Mouse (Mus musculus): ENCODE measurements around the gene Hoxd3. TPM values are rescaled to one million over a fixed set of nuclear protein-coding genes. Genes with fewer than 3 reads are reported as not detected.
A peak's percentile ranks its signal among the peaks of the same experiment; 100 is the strongest.

The Hoxd3 gene
- polyA plus RNA-seq (2015; fragmentation: Nextera tagmentation; extraction: Ambion mirVana) = 1.9 and 2.6 TPM in 2 replicates

GRCm38 (mm10) chr2:74711721-74712621 lies at the start of gene Hoxd3, which contains the start of gene Hoxd4:
TSS of gene Hoxd3 (plus strand) at chr2:74711927.
TSS of gene Hoxd4 (plus strand) at chr2:74711929.
- H3K4me1 ChIP-seq = peaks cover 11% of the 10 kb centered on the region
- H3K4me2 ChIP-seq (replicated peaks) = peak within 1 kb of the TSS; percentile 42
- under 1% methylated on average over 65 of the region's 65 CpGs for WGBS
- H3K36me3 ChIP-seq = no peaks in the 10 kb centered on the region
- H3K9ac ChIP-seq = peak within 1 kb of the TSS; percentile 18; the same call in 1 of the 2 replicates
- peak; percentile 49; the same call in 1 of the 2 replicates for ATAC-seq (ENCODE audit: insufficient number of reproducible peaks, low FRiP score, low TSS enrichment, low read depth)
- H3K27me3 ChIP-seq = peaks cover 93% of the 10 kb centered on the region
- peak within 1 kb of the TSS; percentile 41 for H3K4me3 ChIP-seq (replicated peaks)
- no peaks in the 10 kb centered on the region for H3K9me3 ChIP-seq (replicated peaks)
- 0 out of 2 replicates have a peak within 1 kb of the TSS, but pooled peaks have one; percentile 48 for H3K27ac ChIP-seq (replicated peaks)

- Histone ChIP-seq H3K9ac (no peak overlapping the region), H3K27me3 (peaks cover 95% of the 10 kb centered on the region), H3K4me2 (replicated peaks) (0 out of 2 replicates have a peak overlapping the region, but pooled peaks have one; percentile 15), H3K4me3 (replicated peaks) (no peak overlapping the region), H3K9me3 (replicated peaks) (no peaks in the 10 kb centered on the region), H3K27ac (replicated peaks) (no peak overlapping the region), H3K36me3 (no peaks in the 10 kb centered on the region), H3K4me1 (peaks cover 27% of the 10 kb centered on the region)
- WGBS = 3% methylated on average over 18 of the region's 18 CpGs
- no peak for ATAC-seq (ENCODE audit: insufficient number of reproducible peaks, low FRiP score, low TSS enrichment, low read depth)
Observed at GRCm38 (mm10) chr2:74663291-74663925, 48.3 kb upstream of the Hoxd3 start.

GRCm38 (mm10) chr2:74666411-74666810 lies 45.3 kb upstream of the Hoxd3 start:
- no peak overlapping the region for H3K4me3 ChIP-seq (replicated peaks)
- no peak overlapping the region for H3K9ac ChIP-seq
- ATAC-seq (ENCODE audit: insufficient number of reproducible peaks, low FRiP score, low TSS enrichment, low read depth) = no peak
- H3K36me3 ChIP-seq = no peaks in the 10 kb centered on the region
- no peak overlapping the region for H3K4me2 ChIP-seq (replicated peaks)
- peaks cover 94% of the 10 kb centered on the region for H3K27me3 ChIP-seq
- H3K4me1 ChIP-seq = peaks cover 17% of the 10 kb centered on the region
- no peak overlapping the region for H3K27ac ChIP-seq (replicated peaks)
- H3K9me3 ChIP-seq (replicated peaks) = no peaks in the 10 kb centered on the region
- 2% methylated on average over 7 of the region's 7 CpGs for WGBS

GRCm38 (mm10) chr2:74667191-74667841 lies 44.4 kb upstream of the Hoxd3 start:
- Histone ChIP-seq H3K9me3 (replicated peaks) (no peaks in the 10 kb centered on the region), H3K4me2 (replicated peaks) (peak overlapping the region; percentile 61; the same call in 1 of the 2 replicates), H3K4me3 (replicated peaks) (peak overlapping the region; percentile 38), H3K9ac (no peak overlapping the region), H3K4me1 (peaks cover 13% of the 10 kb centered on the region), H3K36me3 (no peaks in the 10 kb centered on the region), H3K27ac (replicated peaks) (no peak overlapping the region), H3K27me3 (peaks cover 94% of the 10 kb centered on the region)
- ATAC-seq (ENCODE audit: insufficient number of reproducible peaks, low FRiP score, low TSS enrichment, low read depth) = no peak
- 2% methylated on average over 36 of the region's 36 CpGs for WGBS

- ATAC-seq (ENCODE audit: insufficient number of reproducible peaks, low FRiP score, low TSS enrichment, low read depth) = peak; percentile 59
- Histone ChIP-seq H3K27me3 (peaks cover 94% of the 10 kb centered on the region), H3K9me3 (replicated peaks) (no peaks in the 10 kb centered on the region), H3K9ac (no peak within 1 kb of the TSS), H3K4me1 (peaks cover 18% of the 10 kb centered on the region), H3K27ac (replicated peaks) (no peak within 1 kb of the TSS), H3K4me3 (replicated peaks) (peak within 1 kb of the TSS; percentile 38), H3K4me2 (replicated peaks) (peak within 1 kb of the TSS; percentile 61), H3K36me3 (no peaks in the 10 kb centered on the region)
- WGBS = under 1% methylated on average over 39 of the region's 51 CpGs
Observed at GRCm38 (mm10) chr2:74667842-74668357, 43.8 kb upstream of the Hoxd3 start, which contains the start of gene Hoxd13. TSS of gene Hoxd13 (plus strand) at chr2:74668310.

GRCm38 (mm10) chr2:74668370-74669229 lies 43.1 kb upstream of the Hoxd3 start:
- WGBS = under 1% methylated on average over 60 of the region's 74 CpGs
- H3K27ac ChIP-seq (replicated peaks) = no peak overlapping the region
- H3K9me3 ChIP-seq (replicated peaks) = no peaks in the 10 kb centered on the region
- peak overlapping the region; percentile 38 for H3K4me3 ChIP-seq (replicated peaks)
- peaks cover 19% of the 10 kb centered on the region for H3K4me1 ChIP-seq
- H3K9ac ChIP-seq = no peak overlapping the region
- H3K27me3 ChIP-seq = peaks cover 94% of the 10 kb centered on the region
- H3K4me2 ChIP-seq (replicated peaks) = peak overlapping the region; percentile 61
- no peaks in the 10 kb centered on the region for H3K36me3 ChIP-seq
- no peak for ATAC-seq (ENCODE audit: insufficient number of reproducible peaks, low FRiP score, low TSS enrichment, low read depth)

- H3K4me2 ChIP-seq (replicated peaks) = no peak overlapping the region
- no peaks in the 10 kb centered on the region for H3K9me3 ChIP-seq (replicated peaks)
- H3K27ac ChIP-seq (replicated peaks) = no peak overlapping the region
- no peak overlapping the region for H3K4me3 ChIP-seq (replicated peaks)
- peaks cover 94% of the 10 kb centered on the region for H3K27me3 ChIP-seq
- no peak overlapping the region for H3K9ac ChIP-seq
- no peak for ATAC-seq (ENCODE audit: insufficient number of reproducible peaks, low FRiP score, low TSS enrichment, low read depth)
- H3K4me1 ChIP-seq = peaks cover 19% of the 10 kb centered on the region
- 1% methylated on average over 3 of the region's 3 CpGs for WGBS
- H3K36me3 ChIP-seq = no peaks in the 10 kb centered on the region
Observed at GRCm38 (mm10) chr2:74669230-74669578, 42.5 kb upstream of the Hoxd3 start.

GRCm38 (mm10) chr2:74669650-74670235 lies 42.0 kb upstream of the Hoxd3 start:
- H3K4me2 ChIP-seq (replicated peaks) = no peak overlapping the region
- H3K9me3 ChIP-seq (replicated peaks) = no peaks in the 10 kb centered on the region
- no peak for ATAC-seq (ENCODE audit: insufficient number of reproducible peaks, low FRiP score, low TSS enrichment, low read depth)
- WGBS = 2% methylated on average over 14 of the region's 14 CpGs
- no peak overlapping the region for H3K9ac ChIP-seq
- no peak overlapping the region for H3K27ac ChIP-seq (replicated peaks)
- H3K4me3 ChIP-seq (replicated peaks) = no peak overlapping the region
- H3K27me3 ChIP-seq = peaks cover 94% of the 10 kb centered on the region
- peaks cover 19% of the 10 kb centered on the region for H3K4me1 ChIP-seq
- H3K36me3 ChIP-seq = no peaks in the 10 kb centered on the region

- no peak for ATAC-seq (ENCODE audit: insufficient number of reproducible peaks, low FRiP score, low TSS enrichment, low read depth)
- Histone ChIP-seq H3K9ac (no peak overlapping the region), H3K9me3 (replicated peaks) (no peaks in the 10 kb centered on the region), H3K36me3 (no peaks in the 10 kb centered on the region), H3K4me1 (peaks cover 19% of the 10 kb centered on the region), H3K27ac (replicated peaks) (no peak overlapping the region), H3K4me2 (replicated peaks) (no peak overlapping the region), H3K4me3 (replicated peaks) (no peak overlapping the region), H3K27me3 (peaks cover 95% of the 10 kb centered on the region)
- 3% methylated on average over 3 of the region's 3 CpGs for WGBS
Observed at GRCm38 (mm10) chr2:74670632-74671188, 41.0 kb upstream of the Hoxd3 start.

- 14% methylated on average over 5 of the region's 5 CpGs for WGBS
- peaks cover 19% of the 10 kb centered on the region for H3K4me1 ChIP-seq
- H3K36me3 ChIP-seq = no peaks in the 10 kb centered on the region
- no peak overlapping the region for H3K4me2 ChIP-seq (replicated peaks)
- no peak overlapping the region for H3K4me3 ChIP-seq (replicated peaks)
- no peak overlapping the region for H3K27ac ChIP-seq (replicated peaks)
- H3K9ac ChIP-seq = no peak overlapping the region
- peaks cover 98% of the 10 kb centered on the region for H3K27me3 ChIP-seq
- H3K9me3 ChIP-seq (replicated peaks) = no peaks in the 10 kb centered on the region
- no peak for ATAC-seq (ENCODE audit: insufficient number of reproducible peaks, low FRiP score, low TSS enrichment, low read depth)
Observed at GRCm38 (mm10) chr2:74671847-74672246, 39.9 kb upstream of the Hoxd3 start.

Measured in embryonic facial prominence, embryonic 15.5 days (tissue).